Mouse (Mus musculus) adrenal gland, adult 8-10 months (tissue): Measurements from ENCODE around the gene Tmem37. TPM values are rescaled to one million over a fixed set of nuclear protein-coding genes. Genes with fewer than 3 reads are reported as not detected.

Experiments
- total RNA-seq, 4 experiments: library from RNA; stranded (reverse); gene quantifications; 2 replicates each; pipeline ENCODE4 v1.2.4; 2022

The Tmem37 gene
- total RNA-seq, 4 experiments from 2014 or later, result 8.7 to 21.2 (median 14.5) TPM

Other genes starting within 250 kb of the Tmem37 start
- 10 to 100 TPM; 21.8 to 35.5 (median 30.3) TPM for gene Ptpn4, start 236.5 kb downstream of the Tmem37 start, total RNA-seq
- gene Tmem177, start 160.9 kb downstream of the Tmem37 start, total RNA-seq, result 10 to 100 TPM in 2 of 4 experiments, 1 to 10 TPM in 2; 7.9 to 11.4 (median 9.1) TPM
- gene Cfap221, start 76.8 kb downstream of the Tmem37 start, total RNA-seq, result under 1 TPM in 2 of 4 experiments, not detected in 2; 0.15 to 0.22 TPM
- gene Sctr, start 67.2 kb downstream of the Tmem37 start, total RNA-seq, result 10 to 100 TPM in 3 of 4 experiments, 1 to 10 TPM in 1; 9.9 to 17.6 (median 12.3) TPM
- gene Dbi, start 47.0 kb upstream of the Tmem37 start, total RNA-seq, result 100 to 1,000 TPM; 667 to 804 (median 753) TPM
- gene 3110009E18Rik, start 47.1 kb upstream of the Tmem37 start, total RNA-seq, result 10 to 100 TPM in 3 of 4 experiments, 1 to 10 TPM in 1; 8.8 to 14.1 (median 11.2) TPM
- gene Steap3, start 198.6 kb upstream of the Tmem37 start, total RNA-seq, result 10 to 100 TPM; 31.0 to 47.2 (median 38.3) TPM